Mouse (Mus musculus) neutrophil, adult 83 days (primary cell): Measurements from ENCODE around the gene Olfr890. TPM values are rescaled to one million over a fixed set of nuclear protein-coding genes. Genes with fewer than 3 reads are reported as not detected.

Experiments
- total RNA-seq, 2 experiments: library from RNA; stranded (reverse); gene quantifications; one replicate each; pipeline ENCODE4 v1.2.4; 2023

The Olfr890 gene
- total RNA-seq: not detected

DNA sequence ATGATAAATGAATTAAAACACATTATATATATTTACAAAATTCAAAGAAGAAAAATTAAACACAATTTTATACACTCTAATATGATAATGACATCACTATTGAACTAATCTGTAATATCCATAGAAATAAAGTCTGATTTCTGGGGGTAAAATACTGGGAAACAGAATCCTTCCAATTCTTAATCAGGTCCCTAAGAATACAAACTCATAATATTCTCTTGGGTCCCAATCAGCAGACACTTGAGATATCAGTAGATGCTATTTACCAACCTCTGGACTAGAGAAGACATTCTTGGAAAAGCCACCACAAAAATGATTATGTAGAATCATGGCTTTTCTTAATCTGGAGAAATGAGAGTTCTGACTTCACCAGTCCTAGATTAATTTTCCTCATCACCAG is at the start of gene Olfr890:
Gene Olfr890 (plus strand): TSS at position 301 of the 400 bp plus-strand sequence.

DNA sequence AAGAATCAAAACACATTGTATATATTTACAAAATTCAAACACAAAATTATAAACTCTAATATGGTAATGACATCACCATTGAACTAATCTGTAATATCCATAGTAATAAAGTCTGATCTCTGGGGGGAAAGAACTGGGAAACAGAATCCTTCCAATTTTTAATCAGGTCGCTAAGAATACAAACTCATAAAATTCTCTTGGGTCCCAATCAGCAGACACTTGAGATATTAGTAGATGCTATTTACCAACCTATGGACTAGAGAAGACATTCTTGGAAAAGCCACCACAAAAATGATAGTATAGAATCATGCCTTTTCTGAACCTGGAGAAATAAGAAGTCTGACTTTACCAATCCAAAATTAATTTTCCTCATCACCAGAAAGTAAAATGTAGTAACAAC is 34.5 kb upstream of the Olfr890 start, which contains the start of gene Olfr888:
Gene Olfr888 (plus strand): TSS at position 301 of the 400 bp plus-strand sequence.

DNA sequence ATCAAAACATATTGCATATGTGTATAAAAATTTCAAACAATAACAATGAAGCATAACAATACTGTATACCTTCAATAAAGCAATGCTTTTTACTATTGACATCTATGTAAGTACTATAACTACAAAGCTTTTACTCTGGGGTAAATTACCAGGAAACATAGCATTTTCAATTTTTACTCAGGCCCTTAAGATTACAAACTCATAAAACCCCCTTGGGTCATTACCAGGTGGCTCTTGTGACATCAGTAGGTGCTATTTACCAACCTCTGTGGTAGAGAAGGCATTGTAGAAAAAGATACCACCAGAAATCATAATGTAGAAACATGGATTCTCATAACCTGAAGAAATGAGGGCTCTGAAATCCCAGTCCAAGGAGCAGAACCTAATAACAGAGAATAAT is 27.4 kb upstream of the Olfr890 start, which contains the start of gene Olfr889:
Gene Olfr889 (plus strand): TSS at position 301 of the 400 bp plus-strand sequence.

DNA sequence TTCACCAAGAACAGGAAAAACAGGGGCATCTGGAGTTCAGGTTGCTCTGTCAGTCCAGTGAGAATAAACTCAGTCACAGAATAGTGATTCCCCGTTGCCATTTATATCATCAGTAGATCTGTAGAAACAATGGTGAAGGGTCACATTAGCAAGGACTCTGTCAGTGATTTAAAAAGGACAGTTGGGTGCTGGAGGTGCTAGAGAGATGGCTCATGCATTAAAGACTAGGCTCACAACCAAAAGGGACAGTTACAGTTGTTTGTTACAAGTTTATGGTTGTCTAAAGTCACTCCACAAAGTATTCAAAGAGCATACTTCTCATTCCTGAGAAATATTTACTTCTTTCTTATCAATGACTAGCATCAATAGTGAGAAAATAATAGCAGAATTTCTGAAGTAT is 38.4 kb downstream of the Olfr890 start, which contains the start of gene Olfr891:
Gene Olfr891 (minus strand): TSS at position 101 of the 400 bp plus-strand sequence.

Other genes starting within 250 kb of the Olfr890 start
- gene Olfr145, start 245.8 kb upstream of the Olfr890 start, total RNA-seq: not detected
- gene Olfr878, start 224.7 kb upstream of the Olfr890 start, total RNA-seq: not detected
- not detected for gene Olfr881, start 150.7 kb upstream of the Olfr890 start, total RNA-seq
- gene Olfr883, start 116.7 kb upstream of the Olfr890 start, total RNA-seq: not detected
- not detected for gene Olfr884, start 96.0 kb upstream of the Olfr890 start, total RNA-seq
- gene Olfr885, start 81.2 kb upstream of the Olfr890 start, total RNA-seq: not detected
- gene Olfr887, start 58.4 kb upstream of the Olfr890 start, total RNA-seq: not detected
- not detected for gene Olfr888, start 34.4 kb upstream of the Olfr890 start, total RNA-seq
- under 1 TPM in 1 of 2 experiments, not detected in 1; 0.07 TPM for gene Olfr889, start 27.3 kb upstream of the Olfr890 start, total RNA-seq
- not detected for gene Olfr891, start 38.3 kb downstream of the Olfr890 start, total RNA-seq
- not detected for gene Olfr893, start 65.8 kb downstream of the Olfr890 start, total RNA-seq
- not detected for gene Olfr894, start 75.5 kb downstream of the Olfr890 start, total RNA-seq
- gene Olfr143, start 110.3 kb downstream of the Olfr890 start, total RNA-seq: not detected
- not detected for gene Olfr895, start 125.3 kb downstream of the Olfr890 start, total RNA-seq
- not detected for gene Olfr896-ps1, start 148.6 kb downstream of the Olfr890 start, total RNA-seq
- not detected for gene Olfr25, start 186.5 kb downstream of the Olfr890 start, total RNA-seq
- gene Olfr898, start 205.9 kb downstream of the Olfr890 start, total RNA-seq: not detected
- not detected for gene Olfr250, start 224.4 kb downstream of the Olfr890 start, total RNA-seq
- gene Olfr251, start 234.6 kb downstream of the Olfr890 start, total RNA-seq: not detected